8 mouse cellular contexts compared by ENCODE assay signal in the genomic region with DNA sequence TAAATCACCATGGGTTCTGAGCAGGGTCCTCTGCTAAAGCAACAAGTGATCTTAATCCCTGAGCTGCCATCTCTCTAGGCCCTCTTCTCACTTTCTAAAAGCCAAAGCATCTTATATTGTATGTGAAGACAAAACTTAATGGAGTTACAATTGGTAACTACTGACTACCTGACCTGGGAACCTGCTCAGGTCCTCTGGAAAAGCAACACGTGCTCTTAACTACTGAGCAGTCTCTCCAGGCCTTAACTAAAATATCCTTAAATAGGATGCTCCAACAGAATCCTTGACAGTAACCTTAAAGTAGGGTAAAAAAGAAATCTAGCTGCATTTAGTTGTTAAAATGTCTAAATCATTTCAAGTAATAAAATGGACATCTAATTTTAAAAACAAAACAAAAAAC. TPM values are rescaled to one million over a fixed set of nuclear protein-coding genes. Genes with fewer than 3 reads are reported as not detected.
DNase-seq lines count a peak whose midpoint lies in the region; ATAC-seq and TF ChIP-seq lines count a peak whose summit lies in the region.

No protein-coding gene starts in this region.

- no peaks in the 10 kb centered on the region for H3K36me3 ChIP-seq in embryonic facial prominence, embryonic 15.5 days
- H3K36me3 ChIP-seq in limb, embryonic 10.5 days, result peaks cover 12% of the 10 kb centered on the region
- no peaks in the 10 kb centered on the region for H3K36me3 ChIP-seq in neural tube, embryonic 13.5 days

- no peak for ATAC-seq in embryonic facial prominence, embryonic 15.5 days (ENCODE audit: insufficient number of reproducible peaks, low FRiP score, low TSS enrichment, low read depth)
- ATAC-seq in neural tube, embryonic 13.5 days (ENCODE audit: low read depth), result no peak

- 36% methylated on average over 1 of the region's 1 CpGs for WGBS in embryonic facial prominence, embryonic 15.5 days
- whole genome bisulfite sequencing in limb, embryonic 10.5 days, result 39% methylated on average over 1 of the region's 1 CpGs
- 44% methylated on average over 1 of the region's 1 CpGs for WGBS in neural tube, embryonic 13.5 days

- H3K27ac ChIP-seq in left cerebral cortex, adult 2 months, result no peak overlapping the region
- H3K27ac ChIP-seq in embryonic facial prominence, embryonic 15.5 days (replicated peaks), result no peak overlapping the region
- peak overlapping the region; percentile 97; the same call in 1 of the 2 replicates for H3K27ac ChIP-seq in limb, embryonic 10.5 days
- no peak overlapping the region for H3K27ac ChIP-seq in neural tube, embryonic 13.5 days (replicated peaks)

- 0 out of 2 replicates have a peak overlapping the region, but pooled peaks have one; percentile 93 for H3K9ac ChIP-seq in embryonic facial prominence, embryonic 15.5 days
- 0 out of 2 replicates have a peak overlapping the region, but pooled peaks have one; percentile 83 for H3K9ac ChIP-seq in neural tube, embryonic 13.5 days

- peak overlapping the region; percentile 86 for H3K4me3 ChIP-seq in left cerebral cortex, adult 2 months
- peak overlapping the region; percentile 89 for H3K4me3 ChIP-seq in embryonic facial prominence, embryonic 15.5 days (replicated peaks)
- peak overlapping the region; percentile 95 for H3K4me3 ChIP-seq in limb, embryonic 10.5 days
- peak overlapping the region; percentile 78 for H3K4me3 ChIP-seq in neural tube, embryonic 13.5 days

- no peaks in the 10 kb centered on the region for H3K27me3 ChIP-seq in embryonic facial prominence, embryonic 15.5 days
- H3K27me3 ChIP-seq in limb, embryonic 10.5 days (ENCODE audit: low read depth, poor library complexity, severe bottlenecking), result no peaks in the 10 kb centered on the region
- H3K27me3 ChIP-seq in neural tube, embryonic 13.5 days, result no peaks in the 10 kb centered on the region

- H3K4me2 ChIP-seq in embryonic facial prominence, embryonic 15.5 days (replicated peaks), result peak overlapping the region; percentile 83
- peak overlapping the region; percentile 90 for H3K4me2 ChIP-seq in neural tube, embryonic 13.5 days

- intact Hi-C loops in left cerebral cortex, adult 2 months (cut with DNase I), result no loop called here
- intact Hi-C loops in left cerebral cortex, postnatal 36 days (cut with DNase I), result no loop called here

- DNase-seq in left cerebral cortex, adult 2 months (ENCODE audit: extremely low spot score in 1 of 2, low spot score in 2 of 2), result no peak
- DNase-seq in left cerebral cortex, postnatal 36 days (ENCODE audit: low spot score in 2 of 2), result no peak
- no peak for DNase-seq in limb, embryonic 10.5 days (ENCODE audit: low spot score)
- DNase-seq in thymus, postnatal 14 days, result no peak
- DNase-seq in kidney, adult 18-20 months, result no peak
- no peak for DNase-seq in spleen, postnatal 14 days (ENCODE audit: low spot score in 2 of 2)

- H3K9me3 ChIP-seq in embryonic facial prominence, embryonic 15.5 days (replicated peaks), result no peaks in the 10 kb centered on the region
- no peaks in the 10 kb centered on the region for H3K9me3 ChIP-seq in limb, embryonic 10.5 days (replicated peaks)
- H3K9me3 ChIP-seq in neural tube, embryonic 13.5 days, result no peaks in the 10 kb centered on the region

- TF ChIP-seq CTCF in left cerebral cortex, adult 2 months (IDR thresholded peaks at IDR 0.05), result no peak

- peaks cover 10% of the 10 kb centered on the region for H3K4me1 ChIP-seq in embryonic facial prominence, embryonic 15.5 days
- peaks cover 13% of the 10 kb centered on the region for H3K4me1 ChIP-seq in limb, embryonic 10.5 days
- peaks cover 28% of the 10 kb centered on the region for H3K4me1 ChIP-seq in neural tube, embryonic 13.5 days (replicated peaks)

RNA-seq across cellular contexts. Expression of gene Xpo4, which starts 1.6 kb away (rescaled TPM):
- total RNA-seq in left cerebral cortex, adult 2 months (2021), result 10 to 100 TPM; 14.2 to 14.6 TPM
- total RNA-seq in left cerebral cortex, postnatal 36 days (2021), result 10 to 100 TPM; 11.3 to 14.8 TPM
- polyA plus RNA-seq in embryonic facial prominence, embryonic 15.5 days (2015; fragmentation: Nextera tagmentation; extraction: Ambion mirVana), result 18.8 and 20.3 TPM in 2 replicates
- polyA plus RNA-seq in limb, embryonic 10.5 days (2016; fragmentation: Nextera tagmentation; extraction: Ambion mirVana), result 30.3 and 33.4 TPM in 2 replicates
- polyA plus RNA-seq in neural tube, embryonic 13.5 days (2015; fragmentation: Nextera tagmentation; extraction: Ambion mirVana), result 12.0 and 14.3 TPM in 2 replicates
